Mouse (Mus musculus) spleen, adult 2 months (tissue): Measurements from ENCODE around the gene Efhd2. TPM values are rescaled to one million over a fixed set of nuclear protein-coding genes. Genes with fewer than 3 reads are reported as not detected.

Source experiments
- DNase-seq, 2 experiments: peaks; one replicate each; pipeline versions ENCODE4 v3.0.0 to v3.0.0-alpha.2; 2012 to 2021; ENCODE audit warnings: low spot score in 2 of 2, low read depth in 1 of 2
- H3K27ac ChIP-seq: fragments of 200-500 bp; 2 replicates; pipeline ENCODE4 v1.5.1; 2012; ENCODE audit warnings: low read length, inconsistent platforms; ENCODE audit not compliant: insufficient read depth
- H3K27me3 ChIP-seq: fragments of 200-500 bp; 2 replicates; pipeline ENCODE4 v1.6.1; 2012; ENCODE audit warnings: mild to moderate bottlenecking, moderate library complexity, low read length, inconsistent platforms; ENCODE audit not compliant: control insufficient read depth, insufficient read depth
- H3K36me3 ChIP-seq: fragments of 200-500 bp; 2 replicates; pipeline ENCODE4 v1.6.1; 2012; ENCODE audit warnings: mild to moderate bottlenecking, low read length, inconsistent platforms; ENCODE audit not compliant: control insufficient read depth, insufficient read depth
- H3K4me1 ChIP-seq: fragments of 200-500 bp; 2 replicates; pipeline ENCODE4 v1.6.1; 2011; ENCODE audit warnings: inconsistent platforms; ENCODE audit not compliant: control insufficient read depth, insufficient read depth, insufficient read length
- H3K4me3 ChIP-seq: fragments of 200-500 bp; 2 replicates; pipeline ENCODE4 v1.5.1; 2011; ENCODE audit warnings: mild to moderate bottlenecking, inconsistent platforms; ENCODE audit not compliant: insufficient read depth, insufficient read length; ENCODE audit errors: extremely low read depth
- CTCF ChIP-seq: fragments of 200-500 bp; IDR thresholded peaks from 2 replicates; pipeline ENCODE4 v1.5.1; 2011; ENCODE audit warnings: mild to moderate bottlenecking, inconsistent platforms; ENCODE audit not compliant: insufficient read depth, insufficient read length, insufficient replicate concordance; ENCODE audit errors: extremely low read depth
- POLR2A ChIP-seq: fragments of 200-500 bp; IDR thresholded peaks from 2 replicates; pipeline ENCODE4 v1.6.1; 2011; ENCODE audit warnings: low read depth, low read length, inconsistent platforms
- WGBS: fragments of 180-500 bp; shearing (Covaris S2); methylation state at CpG from one replicate; pipeline ENCODE4 v1.1.7; 2018; 5-methylcytosine and 5-hydroxymethylcytosine counted together
- polyA plus RNA-seq: library from polyadenylated mRNA; depleted of rRNA; stranded (reverse); fragments of >200 nt; gene quantifications from 2 replicates; pipeline ENCODE4 v1.2.3, GENCODE M21; 2012; rRNA removed

Gene Efhd2
- polyA plus RNA-seq, 1 experiment = 108 TPM

DNA sequence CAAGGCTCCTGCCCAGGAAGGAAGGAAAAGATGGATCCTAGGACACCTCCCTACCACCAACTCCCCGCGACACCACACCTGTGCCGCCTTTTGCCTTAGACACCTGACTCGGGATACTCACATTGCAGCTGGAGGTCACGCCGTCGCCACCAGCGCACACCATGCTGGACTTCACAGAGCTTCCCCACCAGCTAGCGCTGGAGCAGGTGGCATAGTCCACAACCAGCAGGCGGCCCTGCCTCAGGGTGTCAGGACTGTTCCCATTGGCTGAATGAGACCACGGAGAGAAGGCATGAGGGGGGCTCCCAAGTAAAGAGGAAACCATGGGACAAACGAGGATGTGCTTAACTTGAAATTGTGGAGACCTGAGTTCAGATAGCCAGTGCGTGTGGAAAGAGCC lies 55.9 kb downstream of the Efhd2 start:
- no peaks in the 10 kb centered on the region for H3K4me1 ChIP-seq
- no peaks in the 10 kb centered on the region for H3K27me3 ChIP-seq
- no peak overlapping the region for H3K27ac ChIP-seq
- TF ChIP-seq CTCF = no peak
- no peak for TF ChIP-seq POLR2A
- H3K4me3 ChIP-seq = no peak overlapping the region
- DNase-seq = no peak
- peaks cover 1% of the 10 kb centered on the region for H3K36me3 ChIP-seq
- 89% methylated on average over 13 of the region's 13 CpGs for WGBS

DNA sequence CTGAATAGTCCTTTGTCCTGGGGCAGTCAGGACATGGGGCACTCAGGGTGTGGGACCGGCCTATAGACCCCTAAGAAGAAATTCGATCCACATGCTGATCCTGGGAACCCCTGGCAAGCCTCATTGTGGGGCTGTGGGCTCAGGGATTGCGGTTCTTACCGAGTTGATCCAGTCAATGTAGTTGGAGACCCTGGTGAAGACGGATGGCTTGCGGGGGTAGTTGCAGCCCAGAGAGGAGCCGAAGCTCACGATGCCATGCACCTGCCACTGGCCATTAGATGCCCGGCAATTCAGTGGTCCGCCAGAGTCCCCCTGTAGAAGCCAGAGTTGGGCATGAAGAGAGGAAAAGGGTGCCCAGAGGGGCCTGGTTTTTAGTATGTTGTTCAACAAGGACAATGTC lies 57.0 kb downstream of the Efhd2 start:
- 95% methylated on average over 10 of the region's 10 CpGs for WGBS
- H3K36me3 ChIP-seq = peaks cover 9% of the 10 kb centered on the region
- no peaks in the 10 kb centered on the region for H3K27me3 ChIP-seq
- H3K27ac ChIP-seq = no peak overlapping the region
- TF ChIP-seq POLR2A (no peak), CTCF (no peak)
- no peak overlapping the region for H3K4me3 ChIP-seq
- no peak for DNase-seq
- no peaks in the 10 kb centered on the region for H3K4me1 ChIP-seq

DNA sequence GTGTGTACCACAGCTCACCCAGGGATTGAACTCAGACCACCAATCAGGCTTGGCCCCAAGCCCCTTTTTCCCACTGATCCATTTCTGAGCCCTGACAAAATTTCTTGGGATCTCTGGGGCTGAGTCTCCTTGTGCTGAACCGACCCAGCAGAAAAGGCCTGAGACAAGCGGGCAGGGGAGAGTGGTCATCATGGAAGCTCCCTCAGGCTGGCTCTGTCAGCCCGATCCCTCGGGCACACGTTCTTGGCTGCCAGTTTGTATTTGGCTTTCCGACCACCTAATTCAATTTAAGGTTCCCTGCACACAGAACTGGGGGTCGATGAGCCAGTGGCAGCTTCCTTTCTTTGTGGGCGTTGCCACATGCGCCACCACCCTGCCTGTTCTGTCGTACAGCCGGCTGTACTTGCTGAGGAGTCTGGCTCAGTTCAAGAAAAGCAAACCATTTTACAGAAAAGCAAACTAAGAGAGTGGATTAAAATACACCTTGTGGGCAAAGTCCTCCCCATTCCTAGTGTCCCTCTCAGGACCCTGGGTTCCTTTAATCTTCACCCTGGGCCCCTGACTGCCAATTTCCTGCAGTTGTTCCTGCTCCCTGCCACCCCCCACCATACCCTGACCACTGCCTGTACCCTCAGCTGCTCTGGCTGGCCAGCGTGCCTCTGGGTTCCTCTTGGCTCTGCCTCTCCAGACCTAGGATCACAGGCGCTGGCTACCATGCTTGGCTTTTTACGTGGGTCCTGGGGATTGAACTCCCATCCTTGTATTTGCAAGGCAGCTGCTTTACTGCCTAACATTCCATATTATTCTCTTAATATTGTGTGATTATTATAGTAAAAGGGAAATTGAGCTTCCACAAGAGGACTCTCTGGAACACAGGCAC lies 57.7 kb downstream of the Efhd2 start:
- DNase-seq = no peak
- H3K4me1 ChIP-seq = no peaks in the 10 kb centered on the region
- TF ChIP-seq POLR2A (no peak), CTCF (no peak)
- no peak overlapping the region for H3K27ac ChIP-seq
- no peak overlapping the region for H3K4me3 ChIP-seq
- 59% methylated on average over 14 of the region's 14 CpGs for whole genome bisulfite sequencing
- H3K36me3 ChIP-seq = peaks cover 15% of the 10 kb centered on the region
- no peaks in the 10 kb centered on the region for H3K27me3 ChIP-seq

DNA sequence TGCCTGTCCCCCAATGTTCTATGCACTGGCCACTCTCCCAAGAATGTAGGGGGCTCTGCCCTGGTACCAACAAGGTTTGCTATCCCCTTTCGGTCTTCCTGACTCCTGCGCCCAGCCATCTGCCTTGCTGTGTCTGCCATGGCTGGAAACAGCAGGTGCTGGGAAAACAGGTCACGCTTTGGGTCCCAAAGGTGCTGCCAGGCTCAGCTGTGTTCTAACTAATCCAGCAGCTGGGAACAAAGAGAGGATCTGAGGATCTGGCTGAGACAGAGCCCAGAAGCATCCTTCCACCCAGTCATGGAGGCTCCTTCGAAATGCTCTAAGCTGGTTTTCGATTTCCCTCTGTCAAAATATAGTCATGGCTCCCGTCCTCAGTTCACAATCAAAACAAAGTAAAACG lies 58.5 kb downstream of the Efhd2 start:
- H3K4me1 ChIP-seq = no peaks in the 10 kb centered on the region
- no peak for DNase-seq
- TF ChIP-seq CTCF = no peak
- TF ChIP-seq POLR2A = no peak
- H3K4me3 ChIP-seq = no peak overlapping the region
- H3K27ac ChIP-seq = no peak overlapping the region
- WGBS = 92% methylated on average over 7 of the region's 7 CpGs
- no peaks in the 10 kb centered on the region for H3K27me3 ChIP-seq
- H3K36me3 ChIP-seq = peaks cover 20% of the 10 kb centered on the region

DNA sequence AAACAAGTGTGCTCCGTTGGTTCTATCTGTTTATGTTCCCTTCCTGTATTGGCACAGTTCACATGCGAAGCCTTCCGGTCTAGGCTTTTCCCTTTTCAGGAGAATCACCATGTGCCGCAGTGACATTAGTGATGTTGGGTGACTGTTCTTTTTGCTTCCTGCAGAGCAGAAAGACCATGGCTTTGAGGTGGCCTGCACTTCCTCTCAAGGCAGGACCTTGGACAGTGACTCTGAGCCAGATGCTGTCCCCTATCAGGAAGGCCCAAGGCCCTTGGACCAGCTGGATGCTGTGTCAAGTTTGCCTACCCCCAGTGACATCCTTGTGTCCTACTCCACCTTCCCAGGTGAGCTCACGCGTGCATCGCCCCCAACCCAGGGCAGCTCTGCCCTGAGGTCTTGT lies 63.3 kb downstream of the Efhd2 start:
- H3K4me1 ChIP-seq = no peaks in the 10 kb centered on the region
- no peaks in the 10 kb centered on the region for H3K27me3 ChIP-seq
- no peak overlapping the region for H3K4me3 ChIP-seq
- H3K27ac ChIP-seq = no peak overlapping the region
- TF ChIP-seq POLR2A (no peak), CTCF (no peak)
- WGBS = 98% methylated on average over 7 of the region's 7 CpGs
- peaks cover 38% of the 10 kb centered on the region for H3K36me3 ChIP-seq
- DNase-seq = no peak

DNA sequence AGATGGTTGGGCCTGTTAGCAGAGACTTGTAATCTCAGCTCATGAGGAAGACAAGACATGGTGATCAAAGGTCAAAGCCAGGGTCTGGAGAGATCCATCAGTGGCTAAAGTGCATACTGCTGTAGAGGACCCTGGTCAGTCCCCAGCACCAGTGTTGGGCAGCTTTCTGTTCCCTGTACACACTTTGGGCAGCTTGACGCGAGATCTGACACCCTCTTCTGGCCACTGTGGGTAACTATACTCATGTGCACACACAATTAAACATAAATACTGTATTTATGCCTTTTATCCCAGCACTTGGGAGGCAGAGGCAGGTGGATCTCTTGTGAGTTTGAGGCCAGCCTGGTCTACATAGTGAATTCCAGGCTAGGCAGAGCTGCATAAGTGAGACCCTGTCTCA lies 63.7 kb downstream of the Efhd2 start:
- 98% methylated on average over 2 of the region's 2 CpGs for WGBS
- Histone ChIP-seq H3K4me3 (no peak overlapping the region), H3K27me3 (no peaks in the 10 kb centered on the region), H3K36me3 (peaks cover 40% of the 10 kb centered on the region), H3K27ac (no peak overlapping the region), H3K4me1 (no peaks in the 10 kb centered on the region)
- TF ChIP-seq POLR2A (no peak), CTCF (no peak)
- no peak for DNase-seq

DNA sequence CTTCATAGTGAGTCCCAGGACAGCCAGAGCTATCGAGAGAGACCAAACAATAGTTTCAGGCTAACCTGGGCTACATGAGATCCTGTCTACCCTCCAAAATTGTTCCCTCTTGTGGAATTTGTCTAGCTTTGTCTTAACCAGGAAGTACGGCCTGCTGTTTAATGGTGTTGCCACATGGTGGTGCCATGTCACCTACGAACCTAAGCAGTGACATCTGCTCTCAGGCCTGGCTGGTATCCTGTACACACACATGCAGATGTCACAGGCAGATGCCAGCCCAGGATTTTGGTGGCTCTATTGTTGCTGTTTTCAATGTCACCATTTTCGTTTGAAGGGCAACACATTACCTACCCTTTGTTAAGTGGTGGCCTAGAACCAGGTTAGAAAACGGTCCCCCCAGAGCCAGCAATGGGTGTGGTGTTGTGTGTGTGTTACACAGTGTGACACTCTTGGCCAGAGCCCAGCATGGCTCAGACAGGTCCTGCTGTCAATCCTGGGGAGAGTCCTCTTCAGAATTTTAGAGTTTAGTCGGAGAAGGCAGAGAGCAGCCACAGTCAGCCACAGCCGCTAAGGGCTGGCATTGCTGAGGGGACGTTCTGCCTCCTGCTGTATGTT lies 64.8 kb downstream of the Efhd2 start:
- Histone ChIP-seq H3K4me1 (no peaks in the 10 kb centered on the region), H3K27ac (no peak overlapping the region), H3K4me3 (no peak overlapping the region), H3K27me3 (no peaks in the 10 kb centered on the region), H3K36me3 (peaks cover 43% of the 10 kb centered on the region)
- WGBS = 78% methylated on average over 8 of the region's 8 CpGs
- DNase-seq = no peak
- no peak for TF ChIP-seq POLR2A
- TF ChIP-seq CTCF = peak; percentile 42; the same call in 1 of the 2 replicates

Other genes starting within 250 kb of the Efhd2 start
- 48.1 and 51.6 TPM in 2 replicates for gene Plekhm2, start 210.0 kb downstream of the Efhd2 start, polyA plus RNA-seq
- gene Rsc1a1, start 189.3 kb downstream of the Efhd2 start, polyA plus RNA-seq = 4.4 and 9.2 TPM in 2 replicates
- gene Ddi2, start 151.5 kb downstream of the Efhd2 start, polyA plus RNA-seq = 8.7 and 15.9 TPM in 2 replicates
- gene Agmat, start 128.2 kb downstream of the Efhd2 start, polyA plus RNA-seq = 0.15 and 0.18 TPM in 2 replicates
- gene Dnajc16, start 84.0 kb downstream of the Efhd2 start, polyA plus RNA-seq = 6.6 and 8.0 TPM in 2 replicates
- gene Casp9, start 81.3 kb downstream of the Efhd2 start, polyA plus RNA-seq = 18.4 and 25.1 TPM in 2 replicates
- 18,445 and 18,883 TPM in 2 replicates for gene Cela2a, start 48.8 kb downstream of the Efhd2 start, polyA plus RNA-seq
- 84.6 and 1,887 TPM in 2 replicates for gene Ctrc, start 28.6 kb downstream of the Efhd2 start, polyA plus RNA-seq
- gene Fhad1, start 140.2 kb upstream of the Efhd2 start, polyA plus RNA-seq = 0.12 and 0.21 TPM in 2 replicates
- gene Tmem51, start 209.4 kb upstream of the Efhd2 start, polyA plus RNA-seq = 21.0 and 22.2 TPM in 2 replicates